Mouse (Mus musculus): ENCODE results near the gene Lrch1. TPM values are rescaled to one million over a fixed set of nuclear protein-coding genes. Genes with fewer than 3 reads are reported as not detected.
A peak's percentile ranks its signal among the peaks of the same experiment; 100 is the strongest.

Lrch1 gene
- total RNA-seq, 2 experiments from 2014 or later: 13.7 to 16.2 TPM

- DNase-seq: no peak
Observed at GRCm38 (mm10) chr14:74921471-74921870, 26.2 kb downstream of the Lrch1 start.

GRCm38 (mm10) chr14:74919132-74919531, 28.5 kb downstream of the Lrch1 start:
- no peak for DNase-seq

GRCm38 (mm10) chr14:74918521-74919103, 29.1 kb downstream of the Lrch1 start:
- DNase-seq: peak; percentile 30

GRCm38 (mm10) chr14:74917504-74918124, 30.1 kb downstream of the Lrch1 start:
- DNase-seq: no peak

- no peak for DNase-seq
Observed at GRCm38 (mm10) chr14:74916691-74917090, 31.0 kb downstream of the Lrch1 start.

- no peak for DNase-seq
Observed at GRCm38 (mm10) chr14:74916075-74916474, 31.6 kb downstream of the Lrch1 start.

GRCm38 (mm10) chr14:74915658-74916057, 32.0 kb downstream of the Lrch1 start:
- no peak for DNase-seq

- DNase-seq: no peak
Observed at GRCm38 (mm10) chr14:74915025-74915424, 32.7 kb downstream of the Lrch1 start.

- DNase-seq: peak; percentile 62
Observed at GRCm38 (mm10) chr14:74913381-74914230, 34.1 kb downstream of the Lrch1 start.

- peak; percentile 60 for DNase-seq
Observed at GRCm38 (mm10) chr14:74910363-74910762, 37.3 kb downstream of the Lrch1 start.

GRCm38 (mm10) chr14:74909021-74909420, 38.7 kb downstream of the Lrch1 start:
- DNase-seq: no peak

- DNase-seq: no peak
Observed at GRCm38 (mm10) chr14:74908250-74908649, 39.4 kb downstream of the Lrch1 start.

- DNase-seq: no peak
Observed at GRCm38 (mm10) chr14:74907706-74908105, 40.0 kb downstream of the Lrch1 start.

- DNase-seq: no peak
Observed at GRCm38 (mm10) chr14:74905990-74906389, 41.7 kb downstream of the Lrch1 start.

- DNase-seq: no peak
Observed at GRCm38 (mm10) chr14:74904442-74904841, 43.2 kb downstream of the Lrch1 start.

- DNase-seq: no peak
Observed at GRCm38 (mm10) chr14:74903047-74903446, 44.6 kb downstream of the Lrch1 start.

- no peak for DNase-seq
Observed at GRCm38 (mm10) chr14:74900705-74901369, 46.8 kb downstream of the Lrch1 start.

GRCm38 (mm10) chr14:74899953-74900704, 47.5 kb downstream of the Lrch1 start:
- DNase-seq: no peak

- peak; percentile 29 for DNase-seq
Observed at GRCm38 (mm10) chr14:74898939-74899338, 48.7 kb downstream of the Lrch1 start.

GRCm38 (mm10) chr14:74893693-74894092, 54.0 kb downstream of the Lrch1 start:
- no peak for DNase-seq

GRCm38 (mm10) chr14:74893085-74893648, 54.5 kb downstream of the Lrch1 start:
- DNase-seq: no peak

GRCm38 (mm10) chr14:74889304-74889703, 58.4 kb downstream of the Lrch1 start:
- no peak for DNase-seq

All from adrenal gland, postnatal 10 days (tissue).